Mouse (Mus musculus) lung, embryonic 15.5 days (tissue): ENCODE data around the gene Rps6kb2. TPM values are rescaled to one million over a fixed set of nuclear protein-coding genes. Genes with fewer than 3 reads are reported as not detected.
"Not testable (repeated sequence)": the region's sequence is repeated elsewhere in the genome, so short reads cannot be mapped to it uniquely, and the experiment has no call there.

Experiments
- ATAC-seq: fragments of 200-750 bp; cut with Nextera tagmentation; 2 replicates; pipeline ENCODE4 v1.8.0; 2017; ENCODE audit warnings: moderate number of reproducible peaks, borderline replicate concordance; ENCODE audit not compliant: low FRiP score, low TSS enrichment; ENCODE audit errors: extremely low read depth
- H3K27ac ChIP-seq: fragments of 300-500 bp; sonication (generic); 2 replicates; pipeline ENCODE4 v1.5.1; 2015; ENCODE audit warnings: moderate library complexity, mild to moderate bottlenecking, inconsistent platforms
- H3K27me3 ChIP-seq: fragments of 300-500 bp; sonication (generic); 2 replicates; pipeline ENCODE4 v1.6.1; 2015; ENCODE audit warnings: inconsistent platforms
- H3K36me3 ChIP-seq: fragments of 300-500 bp; sonication (generic); 2 replicates; pipeline ENCODE4 v1.6.1; 2015; ENCODE audit warnings: inconsistent platforms
- H3K4me1 ChIP-seq: fragments of 300-500 bp; sonication (generic); 2 replicates; pipeline ENCODE4 v1.6.1; 2015; ENCODE audit warnings: inconsistent platforms
- H3K4me2 ChIP-seq: fragments of 300-500 bp; sonication (generic); 2 replicates; pipeline ENCODE4 v1.6.1; 2015; ENCODE audit warnings: inconsistent platforms, mild to moderate bottlenecking, moderate library complexity
- H3K4me3 ChIP-seq: fragments of 300-500 bp; sonication (generic); 2 replicates; pipeline ENCODE4 v1.5.1; 2015; ENCODE audit warnings: mild to moderate bottlenecking, inconsistent platforms
- H3K9ac ChIP-seq: fragments of 300-500 bp; sonication (generic); 2 replicates; pipeline ENCODE4 v1.6.1; 2015; ENCODE audit warnings: inconsistent platforms
- H3K9me3 ChIP-seq: fragments of 300-500 bp; sonication (generic); 2 replicates; pipeline ENCODE4 v1.6.1; 2016; ENCODE audit warnings: inconsistent platforms
- WGBS: fragments of 180-500 bp; shearing (Covaris S2); methylation state at CpG from one replicate; pipeline ENCODE4 v1.1.7; 2015; 5-methylcytosine and 5-hydroxymethylcytosine counted together
- polyA plus RNA-seq: library from polyadenylated mRNA; unstranded; fragments of >200 nt; fragmentation: Nextera tagmentation; extraction: Ambion mirVana; gene quantifications from 2 replicates; pipeline ENCODE4 v1.2.1, GENCODE M21; 2015

Rps6kb2 gene
- polyA plus RNA-seq, 1 experiment from 2014 or later = 45.0 TPM

- Histone ChIP-seq H3K27me3 (no peaks in the 10 kb centered on the region), H3K9ac (no peak within 1 kb of the TSS), H3K4me2 (no peak within 1 kb of the TSS), H3K36me3 (no peaks in the 10 kb centered on the region), H3K4me3 (no peak within 1 kb of the TSS), H3K27ac (no peak within 1 kb of the TSS), H3K4me1 (peaks cover 6% of the 10 kb centered on the region), H3K9me3 (no peaks in the 10 kb centered on the region)
- ATAC-seq = no peak
- 67% methylated on average over 7 of the region's 7 CpGs for WGBS
These were observed 19.3 kb downstream of the Rps6kb2 start, which contains the start of gene Cabp4 for GRCm38 (mm10) chr19:4143759-4144268. Cabp4 (minus strand) TSS chr19:4144033.

DNA sequence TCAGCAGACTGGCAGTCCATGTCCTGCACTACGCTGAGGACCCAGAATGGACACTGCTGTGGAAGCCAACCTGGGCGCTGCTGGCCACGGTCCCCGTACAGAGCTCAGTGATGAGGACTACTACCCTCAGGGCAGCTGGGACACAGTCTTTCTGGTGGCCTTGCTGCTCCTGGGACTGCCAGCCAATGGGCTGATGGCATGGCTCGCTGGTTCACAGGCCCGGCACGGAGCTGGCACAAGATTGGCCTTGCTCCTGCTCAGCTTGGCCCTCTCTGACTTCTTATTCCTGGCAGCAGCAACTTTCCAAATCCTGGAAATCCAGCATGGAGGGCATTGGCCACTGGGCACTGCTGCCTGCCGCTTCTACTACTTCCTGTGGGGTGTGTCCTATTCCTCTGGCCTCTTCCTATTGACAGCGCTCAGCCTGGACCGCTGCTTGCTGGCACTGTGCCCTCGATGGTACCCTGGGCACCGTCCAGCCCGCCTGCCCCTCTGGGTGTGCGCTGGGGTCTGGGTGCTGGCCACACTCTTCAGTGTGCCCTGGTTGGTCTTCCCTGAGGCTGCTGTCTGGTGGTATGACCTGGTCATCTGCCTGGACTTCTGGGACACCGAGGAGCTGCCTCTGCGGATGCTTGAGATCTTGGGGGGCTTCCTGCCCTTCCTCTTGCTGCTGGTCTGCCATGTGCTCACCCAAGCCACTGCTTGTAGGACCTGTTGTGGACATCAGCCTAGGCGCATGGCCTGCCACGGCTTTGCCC, 20.6 kb downstream of the Rps6kb2 start:
- Histone ChIP-seq H3K36me3 (no peaks in the 10 kb centered on the region), H3K4me1 (peaks cover under 1% of the 10 kb centered on the region; the same call in 1 of the 2 replicates), H3K27ac (no peak overlapping the region), H3K27me3 (no peaks in the 10 kb centered on the region), H3K9ac (no peak overlapping the region), H3K4me2 (no peak overlapping the region), H3K4me3 (no peak overlapping the region), H3K9me3 (no peaks in the 10 kb centered on the region)
- no peak for ATAC-seq
- 88% methylated on average over 18 of the region's 18 CpGs for WGBS

DNA sequence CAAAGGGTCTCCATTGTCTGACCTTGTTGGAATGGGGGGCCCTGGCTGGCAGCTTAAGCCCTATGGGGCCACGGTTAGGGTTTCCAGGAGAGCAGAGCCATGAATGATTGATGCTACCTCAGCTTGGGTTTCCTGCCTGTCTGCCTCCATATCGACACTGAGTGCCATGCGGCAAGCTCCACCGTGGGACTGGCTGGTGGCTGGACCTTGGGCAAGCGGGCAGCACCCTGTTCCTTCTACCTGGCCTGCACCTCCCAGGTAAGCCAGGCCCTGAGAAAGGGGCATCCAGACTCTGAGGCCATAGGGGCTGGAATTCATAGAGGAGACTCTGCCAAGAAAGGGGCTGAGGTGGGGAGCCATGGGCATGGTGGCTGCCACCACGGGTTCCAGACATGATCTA, 23.0 kb downstream of the Rps6kb2 start:
- Histone ChIP-seq H3K9me3 (no peaks in the 10 kb centered on the region), H3K27ac (no peak overlapping the region), H3K36me3 (no peaks in the 10 kb centered on the region), H3K27me3 (no peaks in the 10 kb centered on the region), H3K4me2 (no peak overlapping the region), H3K9ac (no peak overlapping the region), H3K4me3 (no peak overlapping the region), H3K4me1 (no peaks in the 10 kb centered on the region)
- WGBS = 64% methylated on average over 6 of the region's 6 CpGs
- ATAC-seq = no peak

DNA sequence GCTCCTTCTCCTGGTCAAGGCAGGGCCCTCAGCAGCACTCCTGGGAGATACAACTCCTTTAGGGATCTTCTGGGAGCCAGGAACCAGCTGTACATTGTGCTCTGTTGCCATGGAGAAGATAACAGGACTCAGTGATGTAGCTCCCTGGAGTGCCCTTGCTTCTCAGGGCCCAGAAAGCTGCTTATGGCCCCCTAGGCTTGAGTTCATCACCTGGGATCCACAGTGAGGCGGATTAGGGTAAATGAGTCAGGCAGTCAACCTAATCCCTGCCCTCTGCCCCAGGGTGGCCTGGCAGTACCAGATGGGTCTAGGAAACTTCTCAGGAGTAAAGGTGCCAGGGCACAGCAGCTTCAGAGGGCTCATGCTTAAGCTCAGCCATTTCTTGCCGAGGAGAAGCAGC, 23.7 kb downstream of the Rps6kb2 start, which contains the start of gene Gpr152:
Gene Gpr152 (plus strand): TSS at position 342 of the 400 bp plus-strand sequence.
- no peak for ATAC-seq

DNA sequence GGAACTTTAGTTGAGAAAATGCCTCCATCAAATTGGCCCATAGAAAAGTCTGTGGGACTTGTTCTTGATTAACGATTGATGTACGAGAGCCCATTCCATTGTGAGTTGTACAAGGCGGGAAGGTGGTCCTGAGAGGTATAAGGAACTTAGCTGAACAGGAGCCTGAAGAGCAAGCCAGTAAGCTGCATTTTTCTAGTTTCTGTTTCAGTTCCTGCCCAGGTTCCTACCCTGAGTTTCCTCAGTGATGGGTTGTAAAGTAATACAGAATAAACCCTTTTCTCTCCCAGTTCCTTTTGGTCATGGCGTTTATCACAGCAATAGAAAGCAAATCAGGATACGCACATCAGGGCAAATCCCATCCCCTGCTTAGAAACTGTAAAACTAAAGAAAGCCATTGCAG, 25.2 kb downstream of the Rps6kb2 start:
- Histone ChIP-seq H3K27ac (no peak overlapping the region), H3K27me3 (no peaks in the 10 kb centered on the region), H3K4me2 (no peak overlapping the region), H3K4me1 (no peaks in the 10 kb centered on the region), H3K4me3 (no peak overlapping the region), H3K9ac (no peak overlapping the region), H3K36me3 (peaks cover 2% of the 10 kb centered on the region; the same call in 1 of the 2 replicates), H3K9me3 (no peaks in the 10 kb centered on the region)
- WGBS = 83% methylated on average over 5 of the region's 5 CpGs
- ATAC-seq = no peak

More for the DNA sequence above, 23.7 kb downstream of the Rps6kb2 start, which contains the start of gene Gpr152:
- WGBS = 75% methylated on average over 2 of the region's 2 CpGs
- no peak within 1 kb of the TSS for H3K9ac ChIP-seq
- no peaks in the 10 kb centered on the region for H3K27me3 ChIP-seq
- H3K9me3 ChIP-seq = no peaks in the 10 kb centered on the region
- H3K4me3 ChIP-seq = no peak within 1 kb of the TSS
- H3K4me2 ChIP-seq = no peak within 1 kb of the TSS
- no peaks in the 10 kb centered on the region for H3K4me1 ChIP-seq
- no peak within 1 kb of the TSS for H3K27ac ChIP-seq
- no peaks in the 10 kb centered on the region for H3K36me3 ChIP-seq

GRCm38 (mm10) chr19:4136463-4136862, 26.7 kb downstream of the Rps6kb2 start:
- H3K36me3 ChIP-seq = peaks cover 17% of the 10 kb centered on the region
- ATAC-seq = no peak
- H3K4me3 ChIP-seq = no peak overlapping the region
- no peak overlapping the region for H3K27ac ChIP-seq
- H3K9ac ChIP-seq = no peak overlapping the region
- H3K27me3 ChIP-seq = no peaks in the 10 kb centered on the region
- no peaks in the 10 kb centered on the region for H3K9me3 ChIP-seq
- no peaks in the 10 kb centered on the region for H3K4me1 ChIP-seq
- 72% methylated on average over 5 of the region's 5 CpGs for WGBS
- H3K4me2 ChIP-seq = no peak overlapping the region

GRCm38 (mm10) chr19:4135963-4136345, 27.2 kb downstream of the Rps6kb2 start:
- not testable (repeated sequence) for H3K27ac ChIP-seq, H3K9ac ChIP-seq, H3K4me1 ChIP-seq, H3K9me3 ChIP-seq, H3K4me2 ChIP-seq, H3K27me3 ChIP-seq, H3K4me3 ChIP-seq, ATAC-seq
- H3K36me3 ChIP-seq = peaks cover 21% of the 10 kb centered on the region
- 13% methylated on average over 8 of the region's 8 CpGs for WGBS

- not testable (repeated sequence) for ATAC-seq
- H3K36me3 ChIP-seq = peaks cover 21% of the 10 kb centered on the region
- WGBS = 65% methylated on average over 6 of the region's 6 CpGs
These were observed 27.8 kb downstream of the Rps6kb2 start for GRCm38 (mm10) chr19:4135229-4135962.

GRCm38 (mm10) chr19:4134354-4134753, 28.8 kb downstream of the Rps6kb2 start:
- ATAC-seq = no peak
- Histone ChIP-seq H3K4me1 (no peaks in the 10 kb centered on the region), H3K27me3 (no peaks in the 10 kb centered on the region), H3K9ac (no peak overlapping the region), H3K4me3 (no peak overlapping the region), H3K4me2 (no peak overlapping the region), H3K9me3 (no peaks in the 10 kb centered on the region), H3K27ac (no peak overlapping the region), H3K36me3 (peaks cover 27% of the 10 kb centered on the region)
- WGBS = 78% methylated on average over 4 of the region's 4 CpGs

More at GRCm38 (mm10) chr19:4135229-4135962, 27.8 kb downstream of the Rps6kb2 start:
- H3K4me3 ChIP-seq, H3K4me2 ChIP-seq, H3K27me3 ChIP-seq, H3K9me3 ChIP-seq, H3K9ac ChIP-seq, H3K4me1 ChIP-seq, H3K27ac ChIP-seq: not testable (repeated sequence)

- peaks cover 10% of the 10 kb centered on the region for H3K4me1 ChIP-seq
- H3K36me3 ChIP-seq = peaks cover 46% of the 10 kb centered on the region
- H3K4me3 ChIP-seq = no peak overlapping the region
- WGBS = 77% methylated on average over 2 of the region's 2 CpGs
- H3K27me3 ChIP-seq = no peaks in the 10 kb centered on the region
- ATAC-seq = no peak
- no peaks in the 10 kb centered on the region for H3K9me3 ChIP-seq
- no peak overlapping the region for H3K4me2 ChIP-seq
- no peak overlapping the region for H3K9ac ChIP-seq
- H3K27ac ChIP-seq = no peak overlapping the region
These were observed 31.4 kb downstream of the Rps6kb2 start for GRCm38 (mm10) chr19:4131768-4132167.

DNA sequence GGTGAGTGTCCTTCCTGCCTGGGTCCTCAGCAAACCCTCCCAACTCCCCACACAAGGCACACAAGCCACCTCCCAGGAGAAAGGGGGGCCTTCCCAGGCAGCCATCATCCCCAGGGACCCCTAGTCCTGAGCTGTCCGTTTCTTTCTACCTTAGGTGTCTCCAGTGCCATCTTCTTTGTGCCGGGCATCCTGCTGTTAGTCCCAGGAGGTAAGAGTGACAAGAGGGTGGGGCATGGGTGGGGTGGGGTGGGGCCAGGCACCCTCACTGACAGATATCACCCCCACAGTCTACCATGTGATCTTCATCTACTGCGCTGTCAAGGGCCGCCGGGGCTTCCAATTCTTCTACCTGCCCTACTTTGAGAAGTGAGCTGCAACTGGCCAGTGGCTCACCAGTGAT, 32.1 kb downstream of the Rps6kb2 start:
- Histone ChIP-seq H3K4me3 (no peak overlapping the region), H3K4me1 (peaks cover 14% of the 10 kb centered on the region), H3K36me3 (peaks cover 46% of the 10 kb centered on the region), H3K27me3 (no peaks in the 10 kb centered on the region), H3K9ac (no peak overlapping the region), H3K4me2 (no peak overlapping the region), H3K9me3 (no peaks in the 10 kb centered on the region), H3K27ac (no peak overlapping the region)
- 86% methylated on average over 5 of the region's 5 CpGs for WGBS
- ATAC-seq = no peak

GRCm38 (mm10) chr19:4130106-4130505, 33.0 kb downstream of the Rps6kb2 start:
- Histone ChIP-seq H3K9me3 (no peaks in the 10 kb centered on the region), H3K27me3 (no peaks in the 10 kb centered on the region), H3K9ac (no peak overlapping the region), H3K36me3 (peaks cover 46% of the 10 kb centered on the region), H3K4me3 (no peak overlapping the region), H3K4me2 (no peak overlapping the region), H3K27ac (no peak overlapping the region), H3K4me1 (peaks cover 14% of the 10 kb centered on the region)
- ATAC-seq = no peak
- WGBS = 80% methylated on average over 4 of the region's 4 CpGs
